Mouse (Mus musculus): ENCODE measurements at regions not wholly inside any gene's neighbourhood (a gene's known extent, or its start where the extent isn't known, plus 50 kb on each side); places are given as distances from the start of the nearest gene placed in this dataset.
"Not testable (repeated sequence)": the region's sequence is repeated elsewhere in the genome, so short reads cannot be mapped to it uniquely, and the experiment has no call there.

GRCm38 (mm10) chr8:5523281-5523680 is 418.1 kb upstream of the Slc10a2 start:
- no peak for DNase-seq (ENCODE audit: low spot score in 2 of 2)

DNA sequence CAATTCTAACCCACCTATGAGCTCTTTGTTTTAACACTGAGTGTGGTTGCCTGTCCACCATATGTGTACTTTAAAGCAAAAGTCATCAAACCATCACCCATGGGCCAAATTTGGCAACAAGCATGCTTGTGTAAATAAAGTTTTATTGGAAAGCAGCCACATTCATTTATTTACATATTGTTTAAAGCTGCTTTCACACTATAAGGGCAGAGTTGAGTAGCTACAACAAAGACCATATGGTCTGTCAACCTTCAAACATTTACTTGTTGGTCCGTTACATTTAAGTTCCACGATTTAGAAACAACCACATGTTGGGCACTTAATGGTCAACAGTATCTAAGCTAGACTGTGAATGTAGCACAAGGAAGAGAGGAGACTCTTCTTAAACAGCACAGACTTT is 390.7 kb upstream of the Slc10a2 start:
- no peak for DNase-seq (ENCODE audit: low spot score in 2 of 2)

GRCm38 (mm10) chr8:5490491-5490890 is 385.3 kb upstream of the Slc10a2 start:
- DNase-seq (ENCODE audit: low spot score in 2 of 2): no peak

DNA sequence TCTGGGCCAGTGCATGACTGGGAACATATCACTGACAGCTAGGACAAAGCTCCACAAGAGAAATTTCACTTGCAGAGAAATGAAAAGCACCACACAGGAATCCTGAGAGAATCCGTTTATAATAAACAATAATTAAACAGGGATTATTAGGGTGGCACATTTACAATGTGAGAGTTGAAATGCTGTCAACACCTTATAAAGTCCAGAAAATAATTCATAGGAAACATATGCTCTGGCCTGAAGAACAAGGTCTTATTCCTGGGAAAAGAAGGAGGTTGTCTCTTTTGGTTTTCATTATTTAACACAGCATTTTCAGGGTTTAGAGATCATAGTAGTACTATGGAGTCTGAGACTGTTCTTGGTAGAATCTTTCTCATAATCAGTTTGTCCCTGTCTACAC is 377.8 kb upstream of the Slc10a2 start:
- no peak for DNase-seq (ENCODE audit: low spot score in 2 of 2)

GRCm38 (mm10) chr8:5472999-5473398 is 367.8 kb upstream of the Slc10a2 start:
- no peak for DNase-seq (ENCODE audit: low spot score in 2 of 2)

DNA sequence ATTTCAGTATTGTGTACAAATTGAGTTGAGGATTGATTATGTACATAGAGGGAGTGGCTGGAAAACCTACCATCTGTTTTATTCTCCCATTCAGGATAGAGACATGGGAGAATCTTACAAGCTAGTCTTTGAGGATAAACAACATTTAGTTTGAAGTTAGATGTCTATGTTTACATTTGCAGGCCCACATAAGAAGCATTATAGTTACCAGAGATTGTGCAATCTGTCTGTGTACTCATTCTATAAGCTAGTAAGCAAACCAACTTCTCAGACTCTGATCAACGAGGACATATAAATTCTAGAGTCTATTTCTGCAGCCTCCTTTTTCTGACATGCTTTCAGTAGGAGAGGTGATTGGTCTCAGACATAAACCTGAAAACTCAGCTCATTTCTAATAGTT is 367.4 kb upstream of the Slc10a2 start:
- no peak for DNase-seq (ENCODE audit: low spot score in 2 of 2)

DNA sequence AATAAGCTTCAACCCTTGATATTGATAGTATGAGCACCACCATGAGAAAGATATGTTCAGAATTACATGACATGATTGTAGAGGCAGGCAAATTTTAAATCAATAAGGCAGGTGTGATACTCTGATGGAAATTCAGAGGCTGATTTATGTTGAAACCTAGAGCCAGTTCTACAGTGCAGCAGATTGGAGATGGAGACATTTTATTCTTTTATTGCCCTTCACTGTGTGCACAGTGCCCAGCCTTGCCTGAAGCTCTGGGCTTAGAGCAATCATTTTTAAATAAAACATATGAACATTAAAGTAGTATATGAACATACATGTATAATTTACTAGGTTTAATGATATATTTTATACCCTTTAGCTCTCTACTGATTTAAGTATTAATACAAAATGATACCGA is 352.5 kb upstream of the Slc10a2 start:
- no peak for DNase-seq (ENCODE audit: low spot score in 2 of 2)

DNA sequence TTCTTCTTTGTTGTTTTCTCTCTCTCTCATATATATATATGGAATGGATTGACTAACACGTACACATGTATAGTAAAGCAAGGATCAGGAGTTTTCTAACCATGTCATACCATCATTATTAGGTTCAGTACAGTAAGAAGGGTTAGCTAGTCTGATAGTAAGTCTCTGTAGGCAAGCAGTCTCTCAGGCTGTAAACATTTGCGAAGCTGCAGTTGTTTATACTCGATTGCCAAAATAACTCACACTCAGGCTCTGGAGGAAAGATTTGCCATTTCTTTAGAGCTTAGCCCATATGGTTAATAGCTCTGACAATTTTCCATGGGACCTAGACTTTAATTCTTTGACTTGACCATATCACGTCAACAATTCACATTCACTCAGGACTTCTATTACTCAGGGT is 348.3 kb upstream of the Slc10a2 start:
- DNase-seq (ENCODE audit: low spot score in 2 of 2): no peak

DNA sequence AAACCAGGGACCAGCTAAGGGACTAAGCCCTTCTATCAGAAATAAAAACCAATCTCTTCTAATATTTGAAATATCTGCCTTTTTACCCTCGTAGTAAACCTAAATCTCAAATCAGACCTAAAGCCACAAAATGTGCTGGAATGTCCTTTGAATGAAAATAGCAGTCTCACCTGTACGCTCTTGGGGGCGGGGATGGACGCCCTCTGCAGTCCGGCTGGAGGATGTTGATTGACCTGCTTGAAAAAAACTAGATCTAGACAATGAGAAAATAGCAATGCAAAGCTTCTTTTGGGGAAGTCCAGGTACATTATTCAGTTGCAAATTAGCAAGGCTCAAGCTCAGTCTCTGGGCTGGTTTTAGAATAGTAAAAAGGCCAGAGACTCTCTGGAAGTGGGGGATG is 337.1 kb upstream of the Slc10a2 start:
- not testable (repeated sequence) for DNase-seq (ENCODE audit: low spot score in 2 of 2)

- not testable (repeated sequence) for DNase-seq (ENCODE audit: low spot score in 2 of 2)
Observed at GRCm38 (mm10) chr8:5440404-5440803, 335.3 kb upstream of the Slc10a2 start.

DNA sequence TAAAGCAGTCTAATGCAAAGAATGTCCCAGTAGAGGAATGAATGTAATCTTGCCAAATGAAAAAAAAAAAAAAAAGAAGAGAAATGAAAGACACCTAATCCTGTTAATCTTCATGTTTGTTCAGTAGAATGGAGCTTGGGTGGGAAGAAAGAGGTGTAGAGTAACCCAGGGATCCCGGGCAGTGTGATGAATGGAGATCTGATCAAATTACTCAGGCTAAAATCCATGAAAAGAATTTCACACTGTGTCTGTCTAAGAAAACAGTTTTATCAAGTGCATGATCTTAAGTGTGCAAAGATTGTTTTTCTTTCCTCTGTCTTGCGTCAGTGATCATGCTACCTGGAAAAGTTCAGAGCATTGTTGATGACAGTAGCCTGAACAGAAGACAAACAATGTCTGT is 333.9 kb upstream of the Slc10a2 start:
- DNase-seq (ENCODE audit: low spot score in 2 of 2): no peak

- no peak for DNase-seq (ENCODE audit: low spot score in 2 of 2)
Observed at GRCm38 (mm10) chr8:5428303-5428971, 323.3 kb upstream of the Slc10a2 start.

GRCm38 (mm10) chr8:5416841-5417240 is 311.7 kb upstream of the Slc10a2 start:
- DNase-seq (ENCODE audit: low spot score in 2 of 2): not testable (repeated sequence)

- DNase-seq (ENCODE audit: low spot score in 2 of 2): no peak
Observed at GRCm38 (mm10) chr8:5384851-5385250, 279.7 kb upstream of the Slc10a2 start.

DNA sequence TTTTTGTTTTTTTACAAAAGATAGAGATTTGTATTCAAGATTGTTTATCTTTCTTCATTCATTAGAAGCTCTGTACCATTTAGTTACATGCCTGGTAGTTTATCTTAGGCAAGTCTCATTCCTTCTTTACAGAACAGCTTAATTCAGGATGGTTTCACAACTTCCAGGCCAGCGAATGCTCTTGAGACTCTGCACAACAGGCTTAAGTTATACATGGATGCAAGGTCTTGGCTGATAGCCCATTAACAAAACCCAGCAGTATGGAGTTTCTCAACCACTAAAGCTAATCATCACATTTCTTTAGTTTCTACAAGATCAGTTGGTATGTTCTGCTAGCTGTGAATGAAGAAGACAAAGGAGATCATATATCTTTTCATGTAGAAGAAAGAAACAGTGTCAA is 272.9 kb upstream of the Slc10a2 start:
- no peak for DNase-seq (ENCODE audit: low spot score in 2 of 2)

DNA sequence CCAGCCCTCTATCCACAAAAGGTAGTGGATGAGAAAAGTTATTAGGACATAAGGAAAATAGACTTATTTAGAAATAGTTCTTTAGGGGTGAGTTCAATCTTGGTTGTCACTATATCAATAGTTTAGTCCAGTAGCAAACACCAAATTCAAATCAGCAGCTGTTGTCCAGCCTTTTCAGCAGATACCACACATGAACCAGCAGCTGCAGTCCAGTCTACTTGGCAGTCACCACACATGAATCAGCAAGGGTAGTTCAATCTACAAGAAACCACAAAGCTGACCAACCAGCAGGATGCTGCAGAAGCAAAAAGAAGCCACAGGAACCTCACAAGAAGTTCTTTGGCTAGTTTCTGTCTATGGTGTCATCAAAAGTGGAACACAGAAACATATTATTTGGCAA is 234.8 kb upstream of the Slc10a2 start:
- no peak for DNase-seq (ENCODE audit: low spot score in 2 of 2)

GRCm38 (mm10) chr8:5314594-5314993 is 209.4 kb upstream of the Slc10a2 start:
- DNase-seq (ENCODE audit: low spot score in 2 of 2): no peak

DNA sequence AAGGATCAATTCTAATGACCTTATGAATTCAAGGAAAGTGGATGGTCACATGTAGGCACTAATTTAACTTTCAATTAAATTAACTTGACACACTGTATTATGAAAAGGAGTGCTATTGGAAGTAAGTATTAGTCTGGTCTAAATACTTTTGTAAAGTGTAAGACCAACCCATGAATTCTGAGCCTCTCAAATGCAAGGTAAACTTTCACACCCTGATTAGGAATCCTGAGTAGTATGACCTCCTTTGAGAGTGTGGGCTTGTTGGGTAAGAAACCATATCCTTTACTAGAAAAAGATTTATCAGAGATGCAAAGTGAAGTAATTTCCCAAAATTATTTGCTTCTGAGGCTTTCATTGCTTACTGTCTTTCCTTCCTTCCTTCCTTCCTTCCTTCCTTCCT is 194.8 kb upstream of the Slc10a2 start:
- DNase-seq (ENCODE audit: low spot score in 2 of 2): no peak

DNA sequence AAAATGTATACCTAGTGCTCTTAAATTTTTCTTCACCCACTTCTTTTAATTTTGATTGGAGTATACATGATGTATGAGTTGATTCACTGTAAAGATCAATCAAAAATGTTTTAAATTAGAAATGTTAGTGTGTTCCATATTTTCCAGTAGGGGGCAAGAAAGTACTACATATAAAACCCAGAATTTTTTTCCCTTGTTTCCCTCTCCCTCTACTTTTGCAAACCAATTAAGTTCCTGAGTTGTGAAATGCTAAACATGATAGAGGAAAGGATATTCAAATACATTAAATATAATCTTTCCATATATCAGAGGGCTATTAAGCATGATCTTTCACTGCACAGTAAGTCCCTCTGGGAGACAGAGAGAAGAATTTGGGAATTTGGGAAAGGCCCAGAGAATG is 192.0 kb upstream of the Slc10a2 start:
- no peak for DNase-seq (ENCODE audit: low spot score in 2 of 2)

- no peak for DNase-seq (ENCODE audit: low spot score in 2 of 2)
Observed at GRCm38 (mm10) chr8:5285708-5286161, 180.6 kb upstream of the Slc10a2 start.

GRCm38 (mm10) chr8:5283799-5284198 is 178.6 kb upstream of the Slc10a2 start:
- no peak for DNase-seq (ENCODE audit: low spot score in 2 of 2)

DNA sequence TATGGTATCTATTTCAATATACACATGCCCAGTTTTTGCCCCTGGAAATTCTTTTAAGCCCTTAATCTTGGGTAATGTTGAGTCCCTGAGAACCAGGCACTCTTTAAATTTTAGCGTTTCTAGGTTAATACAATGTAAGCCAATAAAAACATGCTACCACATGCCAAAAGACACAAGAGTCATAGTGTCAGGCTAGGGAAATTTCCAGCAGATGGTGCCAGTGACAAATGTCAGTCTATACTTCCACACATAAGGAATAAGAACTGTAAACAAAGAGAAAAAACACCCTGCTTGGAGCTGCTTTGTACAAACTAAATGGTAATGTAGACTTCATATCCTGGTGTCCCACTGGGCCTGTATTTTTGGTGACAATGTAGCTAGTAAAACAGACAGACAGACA is 157.2 kb upstream of the Slc10a2 start:
- no peak for DNase-seq (ENCODE audit: low spot score in 2 of 2)

DNA sequence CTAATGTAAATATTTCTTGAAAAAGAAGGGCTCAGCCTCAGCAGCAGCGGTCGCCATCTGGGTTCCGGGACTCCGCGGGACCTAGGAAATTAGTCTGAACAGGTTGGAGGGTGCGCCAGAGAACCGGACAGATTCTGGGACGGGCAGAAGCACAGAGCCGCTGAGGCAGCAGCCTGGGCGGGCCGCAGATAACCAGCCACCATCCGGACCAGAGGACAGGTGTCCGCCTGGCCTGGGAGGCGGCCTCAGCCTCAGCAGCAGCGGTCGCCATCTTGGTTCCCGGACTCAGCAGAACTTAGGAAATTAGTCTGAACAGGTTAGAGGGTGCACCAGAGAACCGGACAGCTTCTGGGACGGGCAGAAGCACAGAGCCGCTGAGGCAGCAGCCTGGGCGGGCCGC is 136.7 kb upstream of the Slc10a2 start:
- DNase-seq (ENCODE audit: low spot score in 2 of 2): peak; percentile 26 to 27
